Mouse (Mus musculus) spleen, adult 2 months (tissue): ENCODE measurements around the gene Slf2.

Experiments
- CTCF ChIP-seq: fragments of 200-500 bp; IDR thresholded peaks from 2 replicates; pipeline ENCODE4 v1.5.1; 2011; ENCODE audit warnings: mild to moderate bottlenecking, inconsistent platforms; ENCODE audit not compliant: insufficient read depth, insufficient read length, insufficient replicate concordance; ENCODE audit errors: extremely low read depth
- POLR2A ChIP-seq: fragments of 200-500 bp; IDR thresholded peaks from 2 replicates; pipeline ENCODE4 v1.6.1; 2011; ENCODE audit warnings: low read depth, low read length, inconsistent platforms

DNA sequence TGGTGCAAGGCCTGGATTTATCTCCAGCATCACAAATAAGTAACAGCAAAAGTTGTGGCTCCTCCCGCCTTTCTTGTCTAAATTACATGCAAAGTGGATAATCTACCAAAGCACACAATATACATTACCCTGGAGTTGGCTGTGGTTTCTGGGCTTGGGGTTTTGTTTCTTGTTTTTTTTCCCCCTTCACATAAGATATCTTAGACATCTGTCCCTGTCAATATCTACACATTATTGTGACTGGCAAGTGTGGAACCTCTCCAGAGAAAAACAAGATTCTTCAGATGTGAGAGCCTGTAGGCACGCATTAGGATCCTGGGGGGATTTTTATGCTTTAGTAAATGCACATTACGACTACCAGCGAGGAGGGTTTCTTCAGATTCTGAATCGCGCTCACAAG lies 12.8 kb upstream of the Slf2 start:
- no peak for TF ChIP-seq CTCF
- no peak for TF ChIP-seq POLR2A
